Mouse (Mus musculus) kidney, adult 9 months (tissue): Measurements from ENCODE around the gene Ppp1r12c.
"Not testable (repeated sequence)": the region's sequence is repeated elsewhere in the genome, so short reads cannot be mapped to it uniquely, and the experiment has no call there.

Experiments
- DNase-seq: peaks from one replicate; pipeline ENCODE4 v3.0.0; 2022

Gene Ppp1r12c

GRCm38 (mm10) chr7:4501558-4502397 lies at the start of gene Ppp1r12c:
Gene Ppp1r12c, minus strand, starts transcription at chr7:4501680.
- DNase-seq = peak; percentile 95

GRCm38 (mm10) chr7:4547221-4547641 lies 45.8 kb upstream of the Ppp1r12c start, which contains the start of gene Syt5:
Gene Syt5, minus strand, starts transcription at chr7:4547541.
- DNase-seq = no peak

- DNase-seq = peak; percentile 22
These were observed 45.2 kb upstream of the Ppp1r12c start for GRCm38 (mm10) chr7:4546591-4547131.

GRCm38 (mm10) chr7:4546050-4546449 lies 44.6 kb upstream of the Ppp1r12c start:
- DNase-seq = no peak

GRCm38 (mm10) chr7:4542013-4542412 lies 40.5 kb upstream of the Ppp1r12c start:
- DNase-seq = no peak

GRCm38 (mm10) chr7:4541344-4541743 lies 39.9 kb upstream of the Ppp1r12c start:
- DNase-seq = no peak

GRCm38 (mm10) chr7:4539019-4539418 lies 37.5 kb upstream of the Ppp1r12c start:
- DNase-seq = no peak

- DNase-seq = no peak
These were observed 35.7 kb upstream of the Ppp1r12c start for GRCm38 (mm10) chr7:4537181-4537580.

- no peak for DNase-seq
These were observed 34.9 kb upstream of the Ppp1r12c start for GRCm38 (mm10) chr7:4536369-4536768.

- peak; percentile 84 for DNase-seq
These were observed 30.7 kb upstream of the Ppp1r12c start, which contains the start of gene Dnaaf3 for GRCm38 (mm10) chr7:4532005-4532729. Gene Dnaaf3, minus strand, starts transcription at chr7:4532453.

GRCm38 (mm10) chr7:4530166-4530565 lies 28.7 kb upstream of the Ppp1r12c start:
- DNase-seq = not testable (repeated sequence)

- no peak for DNase-seq
These were observed 25.8 kb upstream of the Ppp1r12c start for GRCm38 (mm10) chr7:4527302-4527689.

- peak; percentile 58 for DNase-seq
These were observed 25.1 kb upstream of the Ppp1r12c start for GRCm38 (mm10) chr7:4526341-4527301.

- peak; percentile 47 for DNase-seq
These were observed 22.9 kb upstream of the Ppp1r12c start, which contains the start of gene Tnni3 for GRCm38 (mm10) chr7:4524212-4524922. Gene Tnni3, minus strand, starts transcription at chr7:4524229.

- DNase-seq = no peak
These were observed 22.0 kb upstream of the Ppp1r12c start for GRCm38 (mm10) chr7:4523205-4524130.

- DNase-seq = no peak
These were observed 20.8 kb upstream of the Ppp1r12c start for GRCm38 (mm10) chr7:4522292-4522691.

GRCm38 (mm10) chr7:4521231-4522003 lies 19.9 kb upstream of the Ppp1r12c start:
- no peak for DNase-seq

- no peak for DNase-seq
These were observed 17.0 kb upstream of the Ppp1r12c start for GRCm38 (mm10) chr7:4518487-4518886.

GRCm38 (mm10) chr7:4516332-4517050 lies 15.0 kb upstream of the Ppp1r12c start, which contains the start of gene Tnnt1:
Gene Tnnt1, minus strand, starts transcription at chr7:4516382.
- DNase-seq = no peak
